Mouse (Mus musculus) hindbrain, embryonic 10.5 days (tissue): ENCODE measurements around the gene Rfpl4. TPM values are rescaled to one million over a fixed set of nuclear protein-coding genes. Genes with fewer than 3 reads are reported as not detected.
"Not testable (repeated sequence)": the region's sequence is repeated elsewhere in the genome, so short reads cannot be mapped to it uniquely, and the experiment has no call there.

Experiments used
- DNase-seq: peaks from one replicate; pipeline ENCODE4 v3.0.0-alpha.2; 2017; ENCODE audit warnings: low spot score
- H3K27ac ChIP-seq: fragments of 300-500 bp; sonication (generic); 2 replicates; pipeline ENCODE4 v1.5.1; 2016; ENCODE audit warnings: mild to moderate bottlenecking, moderate library complexity
- H3K27me3 ChIP-seq: fragments of 300-500 bp; sonication (generic); 2 replicates; pipeline ENCODE4 v1.6.1; 2016; ENCODE audit warnings: mild to moderate bottlenecking; ENCODE audit not compliant: poor library complexity, insufficient read depth, severe bottlenecking
- H3K36me3 ChIP-seq: fragments of 300-500 bp; sonication (generic); 2 replicates; pipeline ENCODE4 v1.6.1; 2016; ENCODE audit warnings: mild to moderate bottlenecking, moderate library complexity
- H3K4me1 ChIP-seq: fragments of 300-500 bp; sonication (generic); replicated peaks from 2 replicates; pipeline ENCODE4 v1.6.1; 2016; ENCODE audit warnings: mild to moderate bottlenecking
- H3K4me3 ChIP-seq: fragments of 300-500 bp; sonication (generic); 2 replicates; pipeline ENCODE4 v1.5.1; 2016; ENCODE audit warnings: mild to moderate bottlenecking, moderate library complexity
- H3K9me3 ChIP-seq: fragments of 300-500 bp; sonication (generic); 2 replicates; pipeline ENCODE4 v1.6.1; 2016; ENCODE audit warnings: mild to moderate bottlenecking, moderate library complexity
- WGBS: fragments of 180-500 bp; shearing (Covaris S2); methylation state at CpG from one replicate; pipeline ENCODE4 v1.1.7; 2016; 5-methylcytosine and 5-hydroxymethylcytosine counted together
- polyA plus RNA-seq: library from polyadenylated mRNA; unstranded; fragments of >200 nt; fragmentation: Nextera tagmentation; extraction: Ambion mirVana; gene quantifications from 2 replicates; pipeline ENCODE4 v1.2.1, GENCODE M21; 2016

The Rfpl4 gene
- not detected in 2 replicates for polyA plus RNA-seq

GRCm38 (mm10) chr7:5116850-5117249 lies at the start of gene Rfpl4:
Rfpl4 (minus strand) TSS chr7:5116950.
- H3K36me3 ChIP-seq = no peaks in the 10 kb centered on the region
- H3K4me1 ChIP-seq = no peaks in the 10 kb centered on the region
- no peaks in the 10 kb centered on the region for H3K9me3 ChIP-seq
- no peak within 1 kb of the TSS for H3K27ac ChIP-seq
- H3K27me3 ChIP-seq = no peaks in the 10 kb centered on the region
- no peak within 1 kb of the TSS for H3K4me3 ChIP-seq
- WGBS = 82% methylated on average over 3 of the region's 3 CpGs
- no peak for DNase-seq

GRCm38 (mm10) chr7:5149570-5149969 lies 32.8 kb upstream of the Rfpl4 start, which contains the start of gene Vmn1r55:
Vmn1r55 (minus strand) TSS chr7:5149670.
- H3K9me3 ChIP-seq, H3K27ac ChIP-seq, H3K4me1 ChIP-seq, H3K36me3 ChIP-seq, H3K27me3 ChIP-seq, DNase-seq, H3K4me3 ChIP-seq: not testable (repeated sequence)

GRCm38 (mm10) chr7:5125549-5126406 lies 9.0 kb upstream of the Rfpl4 start, which contains the start of gene Rasl2-9:
Rasl2-9 (minus strand) TSS chr7:5125950.
- Histone ChIP-seq H3K27me3 (peaks cover 4% of the 10 kb centered on the region), H3K9me3 (0 out of 2 replicates have a peak, but pooled peaks cover 4% of the 10 kb centered on the region), H3K4me1 (0 out of 2 replicates have a peak, but pooled peaks cover 4% of the 10 kb centered on the region), H3K27ac (0 out of 2 replicates have a peak within 1 kb of the TSS, but pooled peaks have one; percentile 45), H3K4me3 (peak within 1 kb of the TSS; percentile 44), H3K36me3 (no peaks in the 10 kb centered on the region)
- WGBS = 22% methylated on average over 42 of the region's 42 CpGs
- peak; percentile 73 for DNase-seq

GRCm38 (mm10) chr7:5125078-5125477 lies 8.3 kb upstream of the Rfpl4 start:
- Histone ChIP-seq H3K4me3 (no peak overlapping the region), H3K27ac (no peak overlapping the region), H3K9me3 (0 out of 2 replicates have a peak, but pooled peaks cover 4% of the 10 kb centered on the region), H3K36me3 (no peaks in the 10 kb centered on the region), H3K27me3 (peaks cover 4% of the 10 kb centered on the region), H3K4me1 (0 out of 2 replicates have a peak, but pooled peaks cover 4% of the 10 kb centered on the region)
- WGBS = 87% methylated on average over 8 of the region's 8 CpGs
- DNase-seq = no peak

- no peaks in the 10 kb centered on the region for H3K27me3 ChIP-seq
- no peak overlapping the region for H3K4me3 ChIP-seq
- 53% methylated on average over 3 of the region's 3 CpGs for WGBS
- H3K9me3 ChIP-seq = peaks cover 5% of the 10 kb centered on the region; the same call in 1 of the 2 replicates
- no peak overlapping the region for H3K27ac ChIP-seq
- no peaks in the 10 kb centered on the region for H3K36me3 ChIP-seq
- DNase-seq = no peak
- H3K4me1 ChIP-seq = no peaks in the 10 kb centered on the region
Observed at GRCm38 (mm10) chr7:5112701-5113100, 4.0 kb downstream of the Rfpl4 start.

- Histone ChIP-seq H3K36me3 (no peaks in the 10 kb centered on the region), H3K4me3 (no peak overlapping the region), H3K27ac (no peak overlapping the region), H3K4me1 (no peaks in the 10 kb centered on the region), H3K27me3 (no peaks in the 10 kb centered on the region), H3K9me3 (peaks cover 5% of the 10 kb centered on the region; the same call in 1 of the 2 replicates)
- DNase-seq = no peak
- WGBS = 83% methylated on average over 8 of the region's 8 CpGs
Observed at GRCm38 (mm10) chr7:5109301-5109700, 7.4 kb downstream of the Rfpl4 start.

GRCm38 (mm10) chr7:5108272-5108671 lies 8.5 kb downstream of the Rfpl4 start:
- Histone ChIP-seq H3K4me3 (no peak overlapping the region), H3K4me1 (no peaks in the 10 kb centered on the region), H3K27me3 (no peaks in the 10 kb centered on the region), H3K27ac (no peak overlapping the region), H3K36me3 (no peaks in the 10 kb centered on the region), H3K9me3 (peaks cover 5% of the 10 kb centered on the region; the same call in 1 of the 2 replicates)
- DNase-seq = no peak
- WGBS = 81% methylated on average over 4 of the region's 4 CpGs

GRCm38 (mm10) chr7:5102564-5102963 lies 14.2 kb downstream of the Rfpl4 start:
- H3K4me1 ChIP-seq = no peaks in the 10 kb centered on the region
- WGBS = 88% methylated on average over 2 of the region's 2 CpGs
- DNase-seq = no peak

GRCm38 (mm10) chr7:5101066-5101663 lies 15.6 kb downstream of the Rfpl4 start:
- no peaks in the 10 kb centered on the region for H3K4me1 ChIP-seq
- DNase-seq = no peak
- 89% methylated on average over 10 of the region's 10 CpGs for WGBS
- H3K9me3 ChIP-seq = 0 out of 2 replicates have a peak, but pooled peaks cover 2% of the 10 kb centered on the region
- no peak overlapping the region for H3K4me3 ChIP-seq
- no peaks in the 10 kb centered on the region for H3K27me3 ChIP-seq
- no peak overlapping the region for H3K27ac ChIP-seq
- peaks cover 40% of the 10 kb centered on the region for H3K36me3 ChIP-seq

More at GRCm38 (mm10) chr7:5102564-5102963, 14.2 kb downstream of the Rfpl4 start:
- Histone ChIP-seq H3K4me3 (no peak overlapping the region), H3K36me3 (peaks cover 26% of the 10 kb centered on the region), H3K27me3 (no peaks in the 10 kb centered on the region), H3K9me3 (0 out of 2 replicates have a peak, but pooled peaks cover 2% of the 10 kb centered on the region), H3K27ac (no peak overlapping the region)

GRCm38 (mm10) chr7:5099796-5100195 lies 17.0 kb downstream of the Rfpl4 start:
- no peak overlapping the region for H3K4me3 ChIP-seq
- 0 out of 2 replicates have a peak, but pooled peaks cover 4% of the 10 kb centered on the region for H3K9me3 ChIP-seq
- no peaks in the 10 kb centered on the region for H3K27me3 ChIP-seq
- no peak for DNase-seq
- 83% methylated on average over 3 of the region's 3 CpGs for WGBS
- no peaks in the 10 kb centered on the region for H3K4me1 ChIP-seq
- H3K27ac ChIP-seq = no peak overlapping the region
- H3K36me3 ChIP-seq = peaks cover 53% of the 10 kb centered on the region

- H3K4me3 ChIP-seq = no peak overlapping the region
- no peaks in the 10 kb centered on the region for H3K27me3 ChIP-seq
- no peak overlapping the region for H3K27ac ChIP-seq
- DNase-seq = no peak
- no peaks in the 10 kb centered on the region for H3K4me1 ChIP-seq
- H3K9me3 ChIP-seq = 0 out of 2 replicates have a peak, but pooled peaks cover 5% of the 10 kb centered on the region
- WGBS = 91% methylated on average over 5 of the region's 5 CpGs
- H3K36me3 ChIP-seq = peaks cover 64% of the 10 kb centered on the region
Observed at GRCm38 (mm10) chr7:5098769-5099168, 18.0 kb downstream of the Rfpl4 start.

GRCm38 (mm10) chr7:5092831-5093510 lies 23.8 kb downstream of the Rfpl4 start:
- Histone ChIP-seq H3K9me3 (0 out of 2 replicates have a peak, but pooled peaks cover 3% of the 10 kb centered on the region), H3K27me3 (no peaks in the 10 kb centered on the region), H3K36me3 (peaks cover 97% of the 10 kb centered on the region), H3K4me1 (no peaks in the 10 kb centered on the region), H3K4me3 (no peak overlapping the region), H3K27ac (no peak overlapping the region)
- no peak for DNase-seq
- WGBS = 87% methylated on average over 21 of the region's 21 CpGs
